Mouse (Mus musculus): ENCODE data around the gene Galnt7. TPM values are rescaled to one million over a fixed set of nuclear protein-coding genes. Genes with fewer than 3 reads are reported as not detected.

The Galnt7 gene
- polyA plus RNA-seq, 1 experiment from 2014 or later: 17.3 TPM

GRCm38 (mm10) chr8:57479700-57480099 is 173.1 kb downstream of the Galnt7 start:
- WGBS: 92% methylated on average over 8 of the region's 8 CpGs
- H3K4me3 ChIP-seq (ENCODE audit: low read depth, low read length): no peak overlapping the region
- no peak overlapping the region for H3K4me2 ChIP-seq (replicated peaks; ENCODE audit: low read depth, low read length)
- no peak for DNase-seq (ENCODE audit: low spot score)
- H3K4me1 ChIP-seq (replicated peaks; ENCODE audit: control insufficient read depth, insufficient read depth, low read length): no peaks in the 10 kb centered on the region
- no peaks in the 10 kb centered on the region for H3K27me3 ChIP-seq (ENCODE audit: control insufficient read depth, insufficient read depth, low read length)
- no peaks in the 10 kb centered on the region for H3K9me3 ChIP-seq (ENCODE audit: control insufficient read depth, low read length)
- no peak overlapping the region for H3K27ac ChIP-seq (ENCODE audit: low read depth, low read length)
- ATAC-seq (ENCODE audit: low FRiP score): no peak
- no peaks in the 10 kb centered on the region for H3K36me3 ChIP-seq (ENCODE audit: control insufficient read depth, insufficient read depth, low read length)
- no peak overlapping the region for H3K9ac ChIP-seq (ENCODE audit: low read depth, low read length)

- Histone ChIP-seq H3K36me3 (ENCODE audit: control insufficient read depth, insufficient read depth, low read length) (no peaks in the 10 kb centered on the region), H3K4me2 (replicated peaks; ENCODE audit: low read depth, low read length) (no peak overlapping the region), H3K27me3 (ENCODE audit: control insufficient read depth, insufficient read depth, low read length) (no peaks in the 10 kb centered on the region), H3K4me3 (ENCODE audit: low read depth, low read length) (no peak overlapping the region), H3K9me3 (ENCODE audit: control insufficient read depth, low read length) (no peaks in the 10 kb centered on the region), H3K4me1 (replicated peaks; ENCODE audit: control insufficient read depth, insufficient read depth, low read length) (no peaks in the 10 kb centered on the region), H3K27ac (ENCODE audit: low read depth, low read length) (no peak overlapping the region), H3K9ac (ENCODE audit: low read depth, low read length) (no peak overlapping the region)
- ATAC-seq (ENCODE audit: low FRiP score) (no peak), DNase-seq (ENCODE audit: low spot score) (no peak)
- WGBS: 80% methylated on average over 3 of the region's 3 CpGs
These were observed 174.4 kb downstream of the Galnt7 start for GRCm38 (mm10) chr8:57478406-57478805.

Other genes starting within 250 kb of the Galnt7 start
- 1.4 and 1.6 TPM in 2 replicates for gene Scrg1, start 197.1 kb downstream of the Galnt7 start, polyA plus RNA-seq (2014; fragmentation: Nextera tagmentation; extraction: Ambion mirVana)
- 109 and 115 TPM in 2 replicates for gene Sap30, start 165.2 kb downstream of the Galnt7 start, polyA plus RNA-seq (2014; fragmentation: Nextera tagmentation; extraction: Ambion mirVana)
- 457 and 512 TPM in 2 replicates for gene Hmgb2, start 141.1 kb downstream of the Galnt7 start, polyA plus RNA-seq (2014; fragmentation: Nextera tagmentation; extraction: Ambion mirVana)